Mouse (Mus musculus) cerebellum, adult 11 months (tissue): Measurements from ENCODE around the gene D130040H23Rik.
"Not testable (repeated sequence)": the region's sequence is repeated elsewhere in the genome, so short reads cannot be mapped to it uniquely, and the experiment has no call there.

Experiments
- DNase-seq: peaks from one replicate; pipeline ENCODE4 v3.0.0; 2022

Gene D130040H23Rik

DNA sequence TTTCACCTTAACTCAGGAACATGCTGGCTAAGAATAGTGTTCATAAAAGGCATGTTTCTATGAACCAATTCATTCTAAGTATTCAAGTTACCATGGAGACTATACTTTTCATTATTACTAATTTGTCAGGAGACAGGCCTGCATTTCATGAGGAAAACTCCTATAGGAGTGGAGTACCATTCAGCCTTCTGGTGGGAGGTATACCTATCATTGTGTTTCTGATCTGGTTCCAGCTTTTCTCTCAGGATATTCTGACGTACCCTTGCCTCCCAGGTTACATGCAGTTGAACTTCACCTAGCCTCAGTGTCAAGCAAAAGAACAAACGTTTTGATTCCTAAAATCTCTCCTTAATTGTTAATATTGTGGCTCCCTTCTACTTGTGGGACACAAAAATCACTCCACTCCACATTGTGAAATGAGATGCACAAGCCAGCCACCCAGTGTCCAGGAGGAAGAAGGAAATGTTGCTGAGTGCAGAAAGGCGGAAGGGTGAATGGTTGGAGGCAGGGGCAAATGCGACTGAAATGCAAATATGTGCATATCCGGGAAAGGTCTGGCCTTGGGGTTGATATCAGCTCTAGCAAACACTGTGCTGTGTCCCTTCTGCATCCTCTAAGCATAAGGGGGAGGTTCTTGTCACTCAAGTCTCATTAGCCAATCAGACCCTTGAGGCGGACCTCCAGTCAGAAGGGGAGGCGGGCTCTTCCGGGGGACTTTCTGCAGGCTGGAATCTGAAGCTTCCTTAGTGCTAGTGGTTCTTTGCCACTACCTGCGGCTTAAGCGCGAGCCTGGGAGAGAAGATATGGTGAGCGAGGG, at the start of gene D130040H23Rik:
Gene D130040H23Rik, plus strand, starts transcription at position 695 of the 817 bp plus-strand sequence.
- peak; percentile 78 for DNase-seq

DNA sequence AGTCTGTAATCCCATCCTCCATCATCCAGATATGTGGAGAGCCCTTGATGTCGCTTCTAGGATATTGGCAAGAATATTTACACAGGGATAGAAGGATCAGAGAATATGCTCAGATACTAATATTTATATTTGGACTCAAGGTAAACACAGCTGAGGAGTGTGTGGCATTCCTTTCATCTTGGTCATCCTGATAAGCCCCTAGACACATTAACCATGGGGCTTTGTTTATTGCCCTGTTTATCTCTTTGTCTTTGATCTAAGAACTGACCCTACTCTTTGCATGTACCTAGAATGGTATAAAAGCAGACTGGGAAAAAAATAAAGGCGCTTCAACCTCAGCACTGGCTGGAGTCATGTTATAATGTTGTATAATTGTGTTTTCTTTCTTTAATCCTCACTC, 28.3 kb upstream of the D130040H23Rik start:
- DNase-seq: no peak

DNA sequence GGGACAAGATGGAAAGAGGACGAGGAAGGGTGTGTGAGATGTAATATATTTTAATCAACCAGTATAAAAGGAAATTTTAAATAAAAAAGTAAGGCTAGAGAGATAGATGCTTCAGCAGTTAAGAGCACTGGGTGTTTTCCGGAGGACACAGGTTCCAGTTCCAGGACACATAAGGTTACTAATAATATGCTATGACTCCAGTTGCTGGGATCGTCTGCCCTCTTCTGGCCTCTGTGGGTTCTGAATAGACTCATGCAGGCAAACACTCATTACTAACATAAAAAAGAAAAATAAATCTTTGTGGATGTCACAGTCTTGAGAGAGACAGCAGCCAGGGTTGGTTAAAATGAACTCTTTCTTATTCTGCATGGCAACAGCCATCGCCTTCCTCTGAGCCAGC, 2.4 kb upstream of the D130040H23Rik start:
- no peak for DNase-seq

DNA sequence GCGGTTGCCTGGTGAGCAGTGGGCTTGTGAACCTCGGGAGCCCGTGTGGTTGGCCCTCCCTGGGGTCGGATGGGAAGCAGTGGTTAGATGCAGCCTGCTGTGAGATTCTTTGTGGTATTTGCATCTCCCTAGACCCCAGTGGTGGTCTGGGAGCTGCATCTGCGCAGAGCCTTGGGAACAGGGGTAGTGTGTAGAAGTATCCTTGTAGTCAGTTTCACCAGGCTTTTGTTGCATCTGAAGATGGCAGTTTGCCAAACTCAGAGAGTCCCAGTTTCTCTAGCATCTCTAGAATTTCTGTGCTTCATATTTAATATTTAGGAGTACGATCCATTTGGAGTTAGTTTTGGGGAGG, 299 bp downstream of the D130040H23Rik start:
- DNase-seq: no peak

DNA sequence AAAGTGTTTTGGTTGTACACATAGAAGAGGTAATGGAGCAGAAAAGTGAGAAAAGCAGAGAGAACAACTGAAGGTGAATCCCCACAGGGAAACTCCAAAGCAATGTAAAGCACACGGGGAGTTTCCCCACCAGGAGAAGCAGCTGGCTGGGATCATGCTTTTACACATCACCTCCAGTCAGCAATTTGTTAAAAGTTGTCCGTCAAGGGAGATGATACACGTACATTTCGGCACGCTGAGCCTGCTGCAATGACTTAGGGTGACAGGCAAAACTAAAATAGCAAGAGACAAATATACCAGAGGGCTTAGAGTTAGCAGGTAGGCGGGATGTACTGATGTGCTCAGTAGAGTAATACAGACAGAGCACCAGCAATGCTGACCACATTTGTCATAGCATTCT, 1.6 kb downstream of the D130040H23Rik start:
- DNase-seq: no peak

DNA sequence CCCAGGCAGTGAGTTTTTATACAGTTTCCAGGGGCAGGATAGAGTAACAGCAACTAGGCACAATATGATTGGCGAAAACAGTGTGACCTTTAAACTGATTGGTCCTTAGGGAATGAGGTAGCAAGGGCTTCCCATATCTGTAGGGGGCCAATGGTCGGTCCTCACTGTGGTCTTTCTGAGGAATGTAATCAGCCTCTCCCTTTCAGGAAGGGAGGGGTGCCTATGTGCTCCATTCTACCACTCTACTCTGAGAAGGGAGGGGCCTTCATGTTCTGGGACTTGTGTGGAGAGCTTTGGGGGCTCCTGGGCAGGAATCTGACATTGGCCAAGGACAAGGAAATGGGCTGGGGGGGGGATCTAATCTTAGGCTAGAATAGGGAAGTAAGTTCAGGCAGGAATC, 53.9 kb downstream of the D130040H23Rik start:
- no peak for DNase-seq

DNA sequence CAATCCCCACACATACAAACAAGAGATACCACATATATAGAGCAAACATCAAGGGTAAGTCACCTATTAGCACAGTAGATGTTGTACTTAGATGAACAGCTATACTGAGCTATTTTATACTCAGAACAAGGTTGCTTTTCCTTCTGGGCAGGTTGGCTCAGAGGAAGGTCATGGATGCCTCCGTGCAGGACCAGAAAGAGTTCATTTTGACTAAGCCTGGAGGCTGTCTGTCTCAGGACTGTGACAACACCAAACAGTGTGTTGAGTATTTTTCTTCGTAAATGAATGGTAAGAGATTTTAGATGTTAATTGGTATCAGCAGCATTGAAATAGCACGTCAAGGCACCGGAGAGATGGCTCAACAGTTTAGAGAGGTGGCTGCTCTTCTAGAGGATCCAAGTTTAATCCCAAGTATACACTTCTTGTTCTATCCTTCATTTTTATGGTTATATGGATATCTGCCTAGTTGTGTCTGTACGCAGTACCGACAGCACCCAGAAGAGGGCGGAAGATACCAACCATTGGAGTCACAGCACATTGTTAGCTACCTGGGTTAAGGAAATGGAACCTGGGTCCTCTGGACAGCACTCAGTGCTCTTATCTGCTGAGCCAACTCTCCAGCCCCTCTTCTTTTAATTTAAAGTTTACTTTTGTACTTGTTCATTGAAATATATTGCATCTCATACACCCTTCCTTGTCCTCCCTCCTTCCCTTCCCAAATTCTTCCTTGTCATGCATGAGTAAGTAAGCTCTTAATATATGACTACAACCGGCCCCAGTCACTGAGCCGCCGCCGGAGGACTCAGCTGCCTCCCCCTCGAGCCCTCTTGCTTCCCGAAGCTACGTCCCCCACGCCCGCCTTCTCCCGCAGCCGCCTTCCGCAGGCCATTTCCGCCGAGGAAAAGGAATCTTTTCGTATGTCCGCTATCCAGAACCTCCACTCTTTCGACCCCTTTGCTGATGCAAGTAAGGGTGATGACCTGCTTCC, 57.7 kb downstream of the D130040H23Rik start:
- peak; percentile 83 for DNase-seq

DNA sequence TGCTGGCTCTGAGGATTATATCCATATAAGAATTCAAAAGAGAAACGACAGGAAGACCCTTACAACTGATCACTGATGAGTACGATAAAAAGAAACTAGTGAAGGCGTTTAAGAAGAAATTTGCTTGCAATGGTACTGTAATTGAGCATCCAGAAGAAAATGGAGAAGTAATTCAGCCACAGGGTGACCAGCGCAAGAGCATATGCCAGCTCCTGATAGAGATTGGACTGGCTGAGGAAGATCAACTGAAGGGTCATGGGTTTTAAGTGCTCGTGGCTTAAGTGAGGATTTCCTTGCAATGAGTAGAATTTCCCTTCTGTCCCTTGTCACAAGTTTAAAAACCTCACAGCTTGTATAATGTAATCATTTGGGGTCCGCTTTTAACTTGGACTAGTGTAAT, 58.4 kb downstream of the D130040H23Rik start:
- not testable (repeated sequence) for DNase-seq
